Mouse (Mus musculus) activated CD4-positive, CD25-positive, alpha-beta regulatory T cell, adult 4 months (primary cell): ENCODE results near the gene Gemin6. TPM values are rescaled to one million over a fixed set of nuclear protein-coding genes. Genes with fewer than 3 reads are reported as not detected.
A peak's percentile ranks its signal among the peaks of the same experiment; 100 is the strongest.
"Not testable (repeated sequence)": the region's sequence is repeated elsewhere in the genome, so short reads cannot be mapped to it uniquely, and the experiment has no call there.

Source experiments
- ATAC-seq: one replicate; pipeline ENCODE4 v1.8.0; 2017
- polyA plus RNA-seq, 2 experiments: library from polyadenylated mRNA; unstranded; fragments of 100-300 nt; shearing (Covaris generic); gene quantifications; one replicate each; pipeline ENCODE4 v1.2.1; 2017

Gemin6 gene
- 10 to 100 TPM; 14.7 to 14.9 TPM for polyA plus RNA-seq

- ATAC-seq = peak; percentile 96
Measured at GRCm38 (mm10) chr17:80224326-80225116, at the start of gene Gemin6. TSS of gene Gemin6 (plus strand) at chr17:80224441.

GRCm38 (mm10) chr17:80174699-80175385 lies 49.4 kb upstream of the Gemin6 start:
- peak; percentile 41 for ATAC-seq

- peak; percentile 69 for ATAC-seq
Measured at GRCm38 (mm10) chr17:80175386-80175739, 48.9 kb upstream of the Gemin6 start.

- ATAC-seq = no peak
Measured at GRCm38 (mm10) chr17:80175966-80176365, 48.3 kb upstream of the Gemin6 start.

- ATAC-seq = not testable (repeated sequence)
Measured at GRCm38 (mm10) chr17:80178846-80179245, 45.4 kb upstream of the Gemin6 start.

GRCm38 (mm10) chr17:80179959-80180358 lies 44.3 kb upstream of the Gemin6 start:
- ATAC-seq = no peak

- ATAC-seq = no peak
Measured at GRCm38 (mm10) chr17:80180468-80180867, 43.8 kb upstream of the Gemin6 start.

GRCm38 (mm10) chr17:80183615-80184014 lies 40.6 kb upstream of the Gemin6 start:
- ATAC-seq = no peak

- ATAC-seq = peak; percentile 57
Measured at GRCm38 (mm10) chr17:80193075-80193474, 31.2 kb upstream of the Gemin6 start.

- ATAC-seq = no peak
Measured at GRCm38 (mm10) chr17:80199160-80199778, 25.0 kb upstream of the Gemin6 start.

GRCm38 (mm10) chr17:80205657-80206056 lies 18.6 kb upstream of the Gemin6 start:
- no peak for ATAC-seq

- peak; percentile 6 for ATAC-seq
Measured at GRCm38 (mm10) chr17:80206301-80206670, 18.0 kb upstream of the Gemin6 start.

- ATAC-seq = peak; percentile 90
Measured at GRCm38 (mm10) chr17:80206671-80207581, 17.3 kb upstream of the Gemin6 start, which contains the start of the genes Srsf7 and Ttc39d. TSS of gene Srsf7 (minus strand) at chr17:80207307. TSS of gene Ttc39d (plus strand) at chr17:80207460.

- not testable (repeated sequence) for ATAC-seq
Measured at GRCm38 (mm10) chr17:80213998-80214397, 10.2 kb upstream of the Gemin6 start.

GRCm38 (mm10) chr17:80220131-80220530 lies 4.1 kb upstream of the Gemin6 start:
- ATAC-seq = no peak

- no peak for ATAC-seq
Measured at GRCm38 (mm10) chr17:80221202-80221601, 3.0 kb upstream of the Gemin6 start.

- peak; percentile 44 for ATAC-seq
Measured at GRCm38 (mm10) chr17:80221890-80222628, 2.2 kb upstream of the Gemin6 start.

GRCm38 (mm10) chr17:80223829-80224228 lies 412 bp upstream of the Gemin6 start:
- ATAC-seq = peak; percentile 9

GRCm38 (mm10) chr17:80225142-80225541 lies 901 bp downstream of the Gemin6 start:
- ATAC-seq = not testable (repeated sequence)

- ATAC-seq = no peak
Measured at GRCm38 (mm10) chr17:80229396-80229795, 5.2 kb downstream of the Gemin6 start.

GRCm38 (mm10) chr17:80233844-80234243 lies 9.6 kb downstream of the Gemin6 start:
- no peak for ATAC-seq

- ATAC-seq = no peak
Measured at GRCm38 (mm10) chr17:80234376-80234775, 10.1 kb downstream of the Gemin6 start.
